Mouse (Mus musculus) adrenal gland, postnatal 10 days (tissue): ENCODE measurements around the gene Gm20834. TPM values are rescaled to one million over a fixed set of nuclear protein-coding genes. Genes with fewer than 3 reads are reported as not detected.
"Not testable (repeated sequence)": the region's sequence is repeated elsewhere in the genome, so short reads cannot be mapped to it uniquely, and the experiment has no call there.

Source experiments
- DNase-seq: peaks from one replicate; pipeline ENCODE4 v3.0.0; 2021; ENCODE audit warnings: mixed read lengths
- long read RNA-seq, 2 experiments: library from polyadenylated mRNA; stranded (forward); transcript quantifications; one replicate each; pipeline ENCODE4 v2.0.0; 2021
- total RNA-seq, 2 experiments: library from RNA; stranded (reverse); gene quantifications; 2 replicates each; pipeline ENCODE4 v1.2.3; 2021

Gene Gm20834
- not detected for total RNA-seq
- long read RNA-seq, experiment 1: 0 reads
- long read RNA-seq, experiment 2: 0 reads

- not testable (repeated sequence) for DNase-seq
Observed at GRCm38 (mm10) chrY:10324489-10324888, at the start of gene Gm20834. Gene Gm20834 (minus strand): TSS chrY:10324589.

Other genes starting within 250 kb of the Gm20834 start
- gene Gm21310, start 177.4 kb downstream of the Gm20834 start, total RNA-seq: not detected
- not detected for gene Gm28510, start 88.1 kb upstream of the Gm20834 start, total RNA-seq
- gene Gm20737, start 211.5 kb upstream of the Gm20834 start, total RNA-seq: not detected
- gene Gm21775, start 228.9 kb upstream of the Gm20834 start, total RNA-seq: not detected